Mouse (Mus musculus): ENCODE results near the gene Krtap4-1. TPM values are rescaled to one million over a fixed set of nuclear protein-coding genes. Genes with fewer than 3 reads are reported as not detected.
"Not testable (repeated sequence)": the region's sequence is repeated elsewhere in the genome, so short reads cannot be mapped to it uniquely, and the experiment has no call there.

Gene Krtap4-1
- polyA plus RNA-seq, 1 experiment from 2014 or later, result not detected

- not testable (repeated sequence) for ATAC-seq (ENCODE audit: insufficient read depth, low FRiP score)
- WGBS, result 80% methylated on average over 9 of the region's 9 CpGs
Measured at GRCm38 (mm10) chr11:99643635-99644139, 15.6 kb upstream of the Krtap4-1 start, which contains the start of gene Krtap4-7. Krtap4-7 (minus strand) TSS chr11:99644089.

DNA sequence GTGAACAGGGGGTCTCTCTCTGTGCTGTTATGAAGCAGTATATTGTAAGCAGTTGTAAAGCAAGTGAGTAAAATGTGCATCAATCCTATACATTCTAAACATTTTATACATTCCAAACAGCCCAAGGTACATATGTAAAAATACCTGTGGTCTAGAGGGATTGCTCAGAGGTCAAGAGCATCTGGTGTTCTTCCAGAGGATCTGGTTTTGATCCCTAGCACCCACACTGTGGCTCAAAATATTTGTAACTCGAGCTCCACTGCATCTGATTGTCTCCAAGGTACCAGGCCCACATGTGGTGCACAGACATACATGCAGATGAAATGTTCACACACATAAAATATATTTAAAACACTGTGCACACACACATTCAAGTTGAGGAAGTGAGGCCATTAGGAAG is 12.9 kb upstream of the Krtap4-1 start:
- no peak for ATAC-seq (ENCODE audit: insufficient read depth, low FRiP score)
- Histone ChIP-seq H3K4me1 (ENCODE audit: control insufficient read depth, insufficient read depth, low read length) (no peaks in the 10 kb centered on the region), H3K9me3 (replicated peaks; ENCODE audit: control insufficient read depth, low read length) (no peaks in the 10 kb centered on the region), H3K36me3 (ENCODE audit: control insufficient read depth, insufficient read depth, low read length) (no peaks in the 10 kb centered on the region), H3K27ac (ENCODE audit: low read length) (no peak overlapping the region), H3K9ac (ENCODE audit: low read length) (no peak overlapping the region), H3K4me3 (replicated peaks; ENCODE audit: low read length) (no peak overlapping the region), H3K4me2 (ENCODE audit: low read depth, low read length) (no peak overlapping the region), H3K27me3 (ENCODE audit: control insufficient read depth, insufficient read depth, low read length) (no peaks in the 10 kb centered on the region)
- WGBS, result 27% methylated on average over 1 of the region's 1 CpGs

More at GRCm38 (mm10) chr11:99643635-99644139, 15.6 kb upstream of the Krtap4-1 start, which contains the start of gene Krtap4-7:
- H3K9me3 ChIP-seq (replicated peaks; ENCODE audit: control insufficient read depth, low read length); H3K9ac ChIP-seq (ENCODE audit: low read length); H3K27ac ChIP-seq (ENCODE audit: low read length); H3K27me3 ChIP-seq (ENCODE audit: control insufficient read depth, insufficient read depth, low read length); H3K4me3 ChIP-seq (replicated peaks; ENCODE audit: low read length); H3K4me2 ChIP-seq (ENCODE audit: low read depth, low read length); H3K36me3 ChIP-seq (ENCODE audit: control insufficient read depth, insufficient read depth, low read length); H3K4me1 ChIP-seq (ENCODE audit: control insufficient read depth, insufficient read depth, low read length): not testable (repeated sequence)

GRCm38 (mm10) chr11:99637086-99637485 is 9.0 kb upstream of the Krtap4-1 start:
- H3K9me3 ChIP-seq (replicated peaks; ENCODE audit: control insufficient read depth, low read length), result no peaks in the 10 kb centered on the region
- no peak for ATAC-seq (ENCODE audit: insufficient read depth, low FRiP score)
- no peaks in the 10 kb centered on the region for H3K36me3 ChIP-seq (ENCODE audit: control insufficient read depth, insufficient read depth, low read length)
- WGBS, result 62% methylated on average over 1 of the region's 1 CpGs
- no peak overlapping the region for H3K9ac ChIP-seq (ENCODE audit: low read length)
- no peak overlapping the region for H3K4me2 ChIP-seq (ENCODE audit: low read depth, low read length)
- no peak overlapping the region for H3K4me3 ChIP-seq (replicated peaks; ENCODE audit: low read length)
- H3K4me1 ChIP-seq (ENCODE audit: control insufficient read depth, insufficient read depth, low read length), result no peaks in the 10 kb centered on the region
- no peaks in the 10 kb centered on the region for H3K27me3 ChIP-seq (ENCODE audit: control insufficient read depth, insufficient read depth, low read length)
- no peak overlapping the region for H3K27ac ChIP-seq (ENCODE audit: low read length)

GRCm38 (mm10) chr11:99634653-99635134 is 6.7 kb upstream of the Krtap4-1 start, which contains the start of gene Krtap4-2:
Krtap4-2 (minus strand) TSS chr11:99635084.
- ATAC-seq (ENCODE audit: insufficient read depth, low FRiP score), result no peak
- no peak within 1 kb of the TSS for H3K4me3 ChIP-seq (replicated peaks; ENCODE audit: low read length)
- 34% methylated on average over 7 of the region's 8 CpGs for WGBS

DNA sequence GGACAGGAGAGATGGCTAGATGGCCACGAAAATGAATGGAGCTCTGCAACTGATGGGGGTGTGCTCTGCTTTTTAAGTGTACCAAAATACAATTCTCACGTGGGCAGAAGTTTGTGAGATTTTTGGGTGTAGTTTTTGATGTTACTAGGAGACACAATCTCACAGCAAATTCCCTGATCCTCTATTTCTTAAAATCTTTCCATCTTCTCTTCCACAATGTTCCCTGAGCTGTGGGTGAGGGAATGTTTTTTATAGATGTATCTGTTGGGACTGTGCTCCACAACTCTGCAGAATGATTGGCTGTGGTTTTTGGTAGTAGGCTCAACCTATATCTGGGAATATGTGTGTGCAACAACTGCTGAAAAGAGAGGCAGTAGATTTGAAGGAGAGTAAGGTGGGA is 5.3 kb upstream of the Krtap4-1 start:
- no peak for ATAC-seq (ENCODE audit: insufficient read depth, low FRiP score)
- 72% methylated on average over 2 of the region's 2 CpGs for WGBS
- Histone ChIP-seq H3K4me1 (ENCODE audit: control insufficient read depth, insufficient read depth, low read length) (no peaks in the 10 kb centered on the region), H3K4me2 (ENCODE audit: low read depth, low read length) (no peak overlapping the region), H3K4me3 (replicated peaks; ENCODE audit: low read length) (no peak overlapping the region), H3K9me3 (replicated peaks; ENCODE audit: control insufficient read depth, low read length) (no peaks in the 10 kb centered on the region), H3K36me3 (ENCODE audit: control insufficient read depth, insufficient read depth, low read length) (no peaks in the 10 kb centered on the region), H3K9ac (ENCODE audit: low read length) (no peak overlapping the region), H3K27ac (ENCODE audit: low read length) (no peak overlapping the region), H3K27me3 (ENCODE audit: control insufficient read depth, insufficient read depth, low read length) (no peaks in the 10 kb centered on the region)

More at GRCm38 (mm10) chr11:99634653-99635134, 6.7 kb upstream of the Krtap4-1 start, which contains the start of gene Krtap4-2:
- no peak within 1 kb of the TSS for H3K27ac ChIP-seq (ENCODE audit: low read length)
- no peak within 1 kb of the TSS for H3K9ac ChIP-seq (ENCODE audit: low read length)
- no peaks in the 10 kb centered on the region for H3K4me1 ChIP-seq (ENCODE audit: control insufficient read depth, insufficient read depth, low read length)
- no peaks in the 10 kb centered on the region for H3K36me3 ChIP-seq (ENCODE audit: control insufficient read depth, insufficient read depth, low read length)
- H3K9me3 ChIP-seq (replicated peaks; ENCODE audit: control insufficient read depth, low read length), result no peaks in the 10 kb centered on the region
- H3K27me3 ChIP-seq (ENCODE audit: control insufficient read depth, insufficient read depth, low read length), result no peaks in the 10 kb centered on the region
- H3K4me2 ChIP-seq (ENCODE audit: low read depth, low read length), result no peak within 1 kb of the TSS

DNA sequence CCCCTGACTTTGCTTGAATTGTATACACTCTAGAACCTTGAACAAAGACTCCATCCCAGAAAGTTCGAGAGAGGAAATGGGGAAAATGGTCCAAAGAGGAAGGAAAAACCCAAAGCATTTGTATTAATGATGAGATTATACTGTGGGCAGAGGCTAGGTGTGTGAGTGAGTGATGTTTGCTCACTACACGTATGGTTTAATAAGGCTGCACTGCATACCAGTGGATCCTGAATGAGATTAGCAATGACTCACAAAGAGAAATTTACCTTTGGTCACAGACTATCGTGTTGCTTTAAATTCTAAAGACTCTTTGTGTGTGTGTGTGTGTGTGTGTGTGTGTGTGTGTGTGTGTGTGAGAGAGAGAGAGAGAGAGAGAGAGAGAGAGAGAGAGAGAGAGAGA is 2.9 kb upstream of the Krtap4-1 start:
- H3K9ac ChIP-seq (ENCODE audit: low read length), result no peak overlapping the region
- no peak overlapping the region for H3K4me2 ChIP-seq (ENCODE audit: low read depth, low read length)
- no peak overlapping the region for H3K4me3 ChIP-seq (replicated peaks; ENCODE audit: low read length)
- H3K27me3 ChIP-seq (ENCODE audit: control insufficient read depth, insufficient read depth, low read length), result no peaks in the 10 kb centered on the region
- WGBS, result 49% methylated on average over 3 of the region's 3 CpGs
- H3K36me3 ChIP-seq (ENCODE audit: control insufficient read depth, insufficient read depth, low read length), result no peaks in the 10 kb centered on the region
- no peaks in the 10 kb centered on the region for H3K4me1 ChIP-seq (ENCODE audit: control insufficient read depth, insufficient read depth, low read length)
- no peaks in the 10 kb centered on the region for H3K9me3 ChIP-seq (replicated peaks; ENCODE audit: control insufficient read depth, low read length)
- ATAC-seq (ENCODE audit: insufficient read depth, low FRiP score), result peak; percentile 60; the same call in 1 of the 2 replicates
- no peak overlapping the region for H3K27ac ChIP-seq (ENCODE audit: low read length)

- H3K4me1 ChIP-seq (ENCODE audit: control insufficient read depth, insufficient read depth, low read length), result no peaks in the 10 kb centered on the region
Measured at GRCm38 (mm10) chr11:99620335-99620734, 7.7 kb downstream of the Krtap4-1 start, which contains the start of gene Gm11562. Gm11562 (minus strand) TSS chr11:99620435.

GRCm38 (mm10) chr11:99614796-99615363 is 13.2 kb downstream of the Krtap4-1 start, which contains the start of gene Krtap2-4:
Krtap2-4 (minus strand) TSS chr11:99614846.
- Histone ChIP-seq H3K9ac (ENCODE audit: low read length) (no peak within 1 kb of the TSS), H3K9me3 (replicated peaks; ENCODE audit: control insufficient read depth, low read length) (no peaks in the 10 kb centered on the region), H3K4me2 (ENCODE audit: low read depth, low read length) (no peak within 1 kb of the TSS), H3K27me3 (ENCODE audit: control insufficient read depth, insufficient read depth, low read length) (no peaks in the 10 kb centered on the region), H3K27ac (ENCODE audit: low read length) (no peak within 1 kb of the TSS), H3K4me1 (ENCODE audit: control insufficient read depth, insufficient read depth, low read length) (no peaks in the 10 kb centered on the region), H3K36me3 (ENCODE audit: control insufficient read depth, insufficient read depth, low read length) (no peaks in the 10 kb centered on the region), H3K4me3 (replicated peaks; ENCODE audit: low read length) (no peak within 1 kb of the TSS)
- 60% methylated on average over 3 of the region's 3 CpGs for WGBS
- ATAC-seq (ENCODE audit: insufficient read depth, low FRiP score), result no peak

More at GRCm38 (mm10) chr11:99620335-99620734, 7.7 kb downstream of the Krtap4-1 start, which contains the start of gene Gm11562:
- 84% methylated on average over 2 of the region's 2 CpGs for WGBS
- no peak within 1 kb of the TSS for H3K4me2 ChIP-seq (ENCODE audit: low read depth, low read length)
- no peak within 1 kb of the TSS for H3K9ac ChIP-seq (ENCODE audit: low read length)
- no peak within 1 kb of the TSS for H3K27ac ChIP-seq (ENCODE audit: low read length)
- H3K36me3 ChIP-seq (ENCODE audit: control insufficient read depth, insufficient read depth, low read length), result no peaks in the 10 kb centered on the region
- no peak for ATAC-seq (ENCODE audit: insufficient read depth, low FRiP score)
- no peaks in the 10 kb centered on the region for H3K9me3 ChIP-seq (replicated peaks; ENCODE audit: control insufficient read depth, low read length)
- H3K4me3 ChIP-seq (replicated peaks; ENCODE audit: low read length), result no peak within 1 kb of the TSS
- no peaks in the 10 kb centered on the region for H3K27me3 ChIP-seq (ENCODE audit: control insufficient read depth, insufficient read depth, low read length)

DNA sequence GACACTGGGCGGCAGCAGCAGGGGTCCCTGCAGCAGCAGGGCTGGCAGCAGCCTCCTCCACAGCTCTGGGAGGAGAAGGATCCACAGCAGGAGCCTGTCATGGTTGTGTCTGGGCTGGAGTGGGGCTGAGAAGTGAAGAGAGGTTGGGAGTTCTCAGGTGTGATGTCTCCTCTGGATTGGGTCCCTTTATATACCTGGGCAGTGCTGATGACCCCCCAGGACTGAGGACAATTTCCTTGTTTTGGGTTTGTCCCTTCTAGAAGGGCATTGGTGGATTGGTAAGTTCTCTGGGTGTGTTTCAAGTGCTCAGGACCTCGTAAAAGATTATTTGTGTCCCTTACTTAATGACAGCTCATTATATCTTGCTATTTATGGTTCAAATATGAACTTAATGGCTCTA is 17.9 kb downstream of the Krtap4-1 start, which contains the start of gene Gm11937:
Gene Gm11937 (minus strand): TSS at position 101 of the 400 bp plus-strand sequence.
- not testable (repeated sequence) for H3K4me2 ChIP-seq (ENCODE audit: low read depth, low read length); H3K9ac ChIP-seq (ENCODE audit: low read length); H3K9me3 ChIP-seq (replicated peaks; ENCODE audit: control insufficient read depth, low read length); H3K4me3 ChIP-seq (replicated peaks; ENCODE audit: low read length); H3K36me3 ChIP-seq (ENCODE audit: control insufficient read depth, insufficient read depth, low read length); H3K27ac ChIP-seq (ENCODE audit: low read length); H3K4me1 ChIP-seq (ENCODE audit: control insufficient read depth, insufficient read depth, low read length); H3K27me3 ChIP-seq (ENCODE audit: control insufficient read depth, insufficient read depth, low read length); ATAC-seq (ENCODE audit: insufficient read depth, low FRiP score)
- WGBS, result 36% methylated on average over 1 of the region's 2 CpGs

Measured in stomach, embryonic 16.5 days (tissue).